Mouse (Mus musculus) erythroblast, embryonic 14.5 days (primary cell): ENCODE data around the gene Gm17364. TPM values are rescaled to one million over a fixed set of nuclear protein-coding genes. Genes with fewer than 3 reads are reported as not detected.

Source experiments
- H3K27me3 ChIP-seq: 2 replicates; pipeline ENCODE4 v1.6.1; 2012; ENCODE audit warnings: inconsistent platforms; ENCODE audit not compliant: control insufficient read depth
- H3K36me3 ChIP-seq: 2 replicates; pipeline ENCODE4 v1.6.1; 2012; ENCODE audit warnings: mild to moderate bottlenecking, inconsistent platforms; ENCODE audit not compliant: control insufficient read depth
- H3K4me1 ChIP-seq: 2 replicates; pipeline ENCODE4 v1.6.1; 2012; ENCODE audit warnings: inconsistent platforms; ENCODE audit not compliant: control insufficient read depth
- H3K4me3 ChIP-seq: replicated peaks from 2 replicates; pipeline ENCODE3; 2012; ENCODE audit warnings: moderate library complexity, mild to moderate bottlenecking, inconsistent platforms
- H3K9me3 ChIP-seq: 2 replicates; pipeline ENCODE4 v1.6.1; 2012; ENCODE audit warnings: low read length, inconsistent platforms, mixed read lengths; ENCODE audit not compliant: control insufficient read depth
- GATA1 ChIP-seq: IDR thresholded peaks from 2 replicates; pipeline ENCODE4 v1.6.1; 2012; ENCODE audit warnings: low read length, inconsistent platforms, mixed read lengths
- TAL1 ChIP-seq: IDR thresholded peaks from 3 replicates; pipeline ENCODE4 v1.6.1; 2012; ENCODE audit warnings: low read length, inconsistent platforms, mixed read lengths
- polyA plus RNA-seq: library from polyadenylated mRNA; stranded (reverse); fragments of >175 nt; gene quantifications from 2 replicates; pipeline ENCODE4 v1.2.3, GENCODE M21; 2012

The Gm17364 gene
- not detected in 2 replicates for polyA plus RNA-seq

- no peaks in the 10 kb centered on the region for H3K9me3 ChIP-seq
- no peak for TF ChIP-seq GATA1
- no peak for TF ChIP-seq TAL1
- no peaks in the 10 kb centered on the region for H3K27me3 ChIP-seq
- no peaks in the 10 kb centered on the region for H3K4me1 ChIP-seq
- H3K4me3 ChIP-seq = no peak within 1 kb of the TSS
- peaks cover 8% of the 10 kb centered on the region for H3K36me3 ChIP-seq
Observed at GRCm38 (mm10) chr13:41273927-41274650, at the start of gene Gm17364. Gm17364 (minus strand) TSS chr13:41273977.

- Histone ChIP-seq H3K4me3 (no peak overlapping the region), H3K9me3 (no peaks in the 10 kb centered on the region), H3K36me3 (no peaks in the 10 kb centered on the region), H3K4me1 (no peaks in the 10 kb centered on the region), H3K27me3 (no peaks in the 10 kb centered on the region)
- TF ChIP-seq TAL1 (no peak), GATA1 (no peak)
Observed at GRCm38 (mm10) chr13:41321433-41321832, 47.7 kb upstream of the Gm17364 start.

GRCm38 (mm10) chr13:41320749-41321148, 47.0 kb upstream of the Gm17364 start:
- no peaks in the 10 kb centered on the region for H3K9me3 ChIP-seq
- TF ChIP-seq TAL1 (no peak), GATA1 (no peak)
- H3K4me3 ChIP-seq = no peak overlapping the region
- no peaks in the 10 kb centered on the region for H3K4me1 ChIP-seq
- H3K27me3 ChIP-seq = no peaks in the 10 kb centered on the region
- H3K36me3 ChIP-seq = no peaks in the 10 kb centered on the region; the same call in 1 of the 2 replicates

- Histone ChIP-seq H3K27me3 (no peaks in the 10 kb centered on the region), H3K36me3 (no peaks in the 10 kb centered on the region), H3K9me3 (no peaks in the 10 kb centered on the region), H3K4me1 (no peaks in the 10 kb centered on the region), H3K4me3 (no peak overlapping the region)
- no peak for TF ChIP-seq TAL1
- TF ChIP-seq GATA1 = no peak
Observed at GRCm38 (mm10) chr13:41302716-41303115, 28.9 kb upstream of the Gm17364 start.

GRCm38 (mm10) chr13:41300037-41300436, 26.3 kb upstream of the Gm17364 start:
- H3K9me3 ChIP-seq = no peaks in the 10 kb centered on the region
- no peak overlapping the region for H3K4me3 ChIP-seq
- no peaks in the 10 kb centered on the region for H3K36me3 ChIP-seq
- no peak for TF ChIP-seq TAL1
- no peak for TF ChIP-seq GATA1
- H3K27me3 ChIP-seq = no peaks in the 10 kb centered on the region
- H3K4me1 ChIP-seq = no peaks in the 10 kb centered on the region

- H3K9me3 ChIP-seq = no peaks in the 10 kb centered on the region
- TF ChIP-seq GATA1 = no peak
- TF ChIP-seq TAL1 = no peak
- H3K4me3 ChIP-seq = no peak overlapping the region
- no peaks in the 10 kb centered on the region for H3K27me3 ChIP-seq
- no peaks in the 10 kb centered on the region for H3K4me1 ChIP-seq
- H3K36me3 ChIP-seq = no peaks in the 10 kb centered on the region
Observed at GRCm38 (mm10) chr13:41298996-41299395, 25.2 kb upstream of the Gm17364 start.

- no peaks in the 10 kb centered on the region for H3K36me3 ChIP-seq
- TF ChIP-seq TAL1 = no peak
- no peak for TF ChIP-seq GATA1
- H3K9me3 ChIP-seq = no peaks in the 10 kb centered on the region
- no peaks in the 10 kb centered on the region for H3K27me3 ChIP-seq
- no peak overlapping the region for H3K4me3 ChIP-seq
- no peaks in the 10 kb centered on the region for H3K4me1 ChIP-seq
Observed at GRCm38 (mm10) chr13:41298533-41298932, 24.8 kb upstream of the Gm17364 start.

- no peaks in the 10 kb centered on the region for H3K27me3 ChIP-seq
Observed at GRCm38 (mm10) chr13:41296396-41296795, 22.6 kb upstream of the Gm17364 start.

GRCm38 (mm10) chr13:41295886-41296285, 22.1 kb upstream of the Gm17364 start:
- Histone ChIP-seq H3K36me3 (no peaks in the 10 kb centered on the region), H3K4me1 (no peaks in the 10 kb centered on the region), H3K9me3 (no peaks in the 10 kb centered on the region), H3K4me3 (no peak overlapping the region), H3K27me3 (no peaks in the 10 kb centered on the region)
- TF ChIP-seq GATA1 (no peak), TAL1 (no peak)

More at GRCm38 (mm10) chr13:41296396-41296795, 22.6 kb upstream of the Gm17364 start:
- TF ChIP-seq TAL1 (no peak), GATA1 (no peak)
- Histone ChIP-seq H3K4me1 (no peaks in the 10 kb centered on the region), H3K4me3 (no peak overlapping the region), H3K36me3 (no peaks in the 10 kb centered on the region), H3K9me3 (no peaks in the 10 kb centered on the region)
